Mouse (Mus musculus): Measurements from ENCODE around the gene Hist1h4h.
A peak's percentile ranks its signal among the peaks of the same experiment; 100 is the strongest.

Gene Hist1h4h

GRCm38 (mm10) chr13:23530901-23531875 lies at the start of gene Hist1h4h:
TSS of gene Hist1h4h (plus strand) at chr13:23531050.
- DNase-seq: peak; percentile 99 to 100

DNA sequence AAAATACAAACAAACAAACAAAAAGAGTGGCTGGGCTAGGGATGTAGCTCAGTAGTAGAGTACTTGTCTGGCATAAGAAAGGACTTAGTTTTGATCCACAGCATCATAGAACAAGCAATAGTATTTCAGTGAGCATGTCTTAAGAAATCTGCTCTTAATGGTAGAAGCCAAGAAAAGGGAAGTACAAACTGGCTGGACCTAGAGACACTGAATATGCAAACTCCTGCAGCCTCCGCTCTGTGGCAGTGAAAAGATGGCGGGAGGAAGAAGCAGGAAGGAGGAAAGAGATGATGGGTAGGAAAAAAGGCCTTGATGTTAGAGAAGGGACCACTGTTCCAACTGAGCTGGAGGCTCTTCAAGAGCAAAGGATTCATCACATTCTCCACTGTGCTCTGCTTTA lies 47.7 kb upstream of the Hist1h4h start:
- DNase-seq: no peak

- DNase-seq: no peak
These were observed 45.6 kb upstream of the Hist1h4h start for GRCm38 (mm10) chr13:23485271-23485670.

DNA sequence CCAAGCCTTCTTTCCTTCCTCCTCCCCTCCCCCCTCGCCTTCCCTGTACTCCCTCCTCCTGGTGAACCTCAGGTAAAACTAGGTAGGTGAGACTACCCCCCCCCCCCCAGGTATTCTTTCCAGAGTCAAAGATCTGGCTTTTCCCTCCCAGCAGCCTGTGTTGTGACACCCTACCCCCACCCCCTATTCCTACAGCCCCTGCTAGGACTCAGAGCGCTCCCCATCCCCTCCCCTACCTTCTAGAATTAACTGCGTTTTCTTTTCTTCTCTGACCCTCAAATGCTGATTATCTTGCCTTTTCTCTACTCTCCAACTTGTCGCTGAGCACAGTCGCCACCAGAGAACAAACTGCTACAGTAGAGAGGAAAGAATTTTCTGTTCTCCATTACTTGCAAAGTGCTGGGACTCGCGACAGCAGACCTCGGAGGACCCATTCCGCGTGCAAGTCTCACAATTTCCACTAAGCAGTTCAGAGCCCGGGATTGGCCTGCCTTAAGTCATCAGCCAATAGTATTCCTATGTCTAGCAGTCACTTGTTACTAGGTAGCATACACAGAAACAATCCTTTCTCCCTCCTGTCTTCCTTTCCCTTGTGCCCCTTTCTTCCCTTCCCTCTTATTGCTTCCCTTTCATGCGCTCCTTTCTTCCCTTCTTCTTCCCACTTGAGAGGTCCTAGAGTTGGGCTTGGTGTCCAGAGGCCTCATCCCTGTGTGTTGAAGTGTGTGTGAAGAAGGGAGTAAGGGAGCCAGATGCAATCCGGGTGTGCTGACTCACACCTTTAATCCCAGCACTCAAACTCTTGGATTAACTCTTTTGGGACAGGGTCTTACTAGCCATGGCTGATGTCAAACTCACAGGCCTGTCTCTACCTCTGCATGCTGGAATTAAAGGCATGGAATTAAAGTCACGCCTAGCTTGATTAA lies 42.2 kb upstream of the Hist1h4h start, which contains the start of gene Btn2a2:
Btn2a2 (minus strand) TSS at position 458 of the 923 bp plus-strand sequence.
- peak; percentile 78 to 82 for DNase-seq

DNA sequence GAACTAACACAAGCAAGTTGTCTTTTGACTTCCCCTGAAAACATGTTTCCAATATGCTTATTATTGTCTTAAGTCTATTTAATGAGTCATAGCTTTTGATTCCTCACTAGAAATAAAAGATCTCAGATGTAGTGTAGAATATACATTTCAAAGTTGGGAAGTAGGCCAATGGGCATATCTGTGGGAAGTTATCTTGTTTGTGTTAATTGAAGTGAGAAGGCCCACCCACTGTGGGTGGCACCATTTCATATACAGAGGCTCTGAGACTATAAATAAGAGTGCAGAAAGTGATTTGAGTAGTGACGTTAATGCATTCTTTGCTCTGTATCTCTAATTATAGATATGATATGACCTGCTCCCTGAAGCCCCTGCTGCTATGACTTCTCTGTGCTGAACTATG lies 40.0 kb upstream of the Hist1h4h start:
- no peak for DNase-seq

GRCm38 (mm10) chr13:23491263-23491662 lies 39.6 kb upstream of the Hist1h4h start:
- no peak for DNase-seq

DNA sequence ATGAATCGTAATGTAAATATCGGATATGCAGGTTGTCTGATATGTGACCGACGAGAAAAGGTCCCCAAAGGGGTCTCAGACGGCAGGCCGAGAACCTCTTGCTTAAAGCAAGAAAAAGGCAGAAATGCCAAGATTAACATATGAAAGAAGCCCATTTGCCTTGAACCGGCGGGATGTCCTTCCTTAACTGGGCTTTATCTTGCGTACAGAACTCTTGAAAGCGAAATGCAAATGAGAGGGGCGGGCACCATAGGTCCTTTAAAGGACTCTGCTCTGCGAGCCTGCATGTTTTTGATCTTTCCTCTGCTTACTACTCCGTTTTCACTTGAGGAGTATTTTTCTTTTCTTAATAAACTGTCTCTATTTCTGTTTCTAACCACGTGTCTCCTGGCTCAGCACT lies 38.9 kb upstream of the Hist1h4h start:
- DNase-seq: no peak

- no peak for DNase-seq
These were observed 35.3 kb upstream of the Hist1h4h start for GRCm38 (mm10) chr13:23495526-23495925.

GRCm38 (mm10) chr13:23497656-23498321 lies 33.1 kb upstream of the Hist1h4h start:
- peak; percentile 26 to 31 for DNase-seq

DNA sequence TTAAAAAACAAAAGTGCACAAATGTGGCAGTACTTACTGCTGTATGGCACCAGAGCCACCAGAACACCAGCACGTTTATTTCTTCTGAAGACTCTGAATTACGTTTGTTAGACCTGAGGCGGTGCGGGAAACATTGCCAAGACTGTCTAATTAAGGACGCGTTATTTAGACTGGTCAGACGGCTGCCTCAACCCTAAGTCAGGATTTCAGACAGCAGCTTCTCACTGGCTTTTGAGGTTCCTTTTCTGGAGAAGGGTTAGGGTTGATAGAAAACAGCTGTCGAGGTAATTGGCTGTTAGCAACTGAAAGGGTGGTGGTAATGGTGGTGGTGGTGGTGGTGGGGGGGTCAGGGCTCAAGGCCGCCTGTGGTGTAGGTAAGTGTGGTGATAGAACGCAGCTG lies 32.2 kb upstream of the Hist1h4h start:
- DNase-seq: no peak

GRCm38 (mm10) chr13:23499943-23500342 lies 30.9 kb upstream of the Hist1h4h start:
- no peak for DNase-seq

GRCm38 (mm10) chr13:23500424-23501200 lies 30.2 kb upstream of the Hist1h4h start:
- DNase-seq: peak; percentile 59

GRCm38 (mm10) chr13:23501511-23501910 lies 29.3 kb upstream of the Hist1h4h start:
- no peak for DNase-seq

DNA sequence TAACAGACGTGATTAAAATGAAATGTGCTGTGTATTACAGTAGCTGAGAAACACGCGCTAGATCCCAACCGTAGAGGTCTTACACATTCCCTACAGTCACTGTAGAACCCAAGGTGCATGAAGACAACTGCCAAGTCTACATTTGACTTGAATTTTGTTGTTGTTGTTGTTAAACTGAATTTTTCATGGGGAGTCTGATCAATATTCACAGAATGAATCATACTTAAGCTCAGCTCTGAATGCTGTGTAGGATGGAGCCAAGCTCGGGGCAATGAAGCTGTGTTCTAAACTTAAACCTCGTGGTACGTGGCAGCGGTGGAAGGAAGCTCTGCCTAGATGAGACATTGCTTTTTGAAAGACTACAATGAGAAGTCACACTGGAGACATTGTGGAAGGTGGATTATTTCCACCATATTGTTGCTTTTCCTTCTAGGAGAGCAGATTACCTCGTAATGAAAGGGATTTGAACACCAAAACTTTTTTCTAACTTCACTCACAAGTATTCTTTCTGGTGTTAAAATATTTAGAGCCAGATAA lies 28.8 kb upstream of the Hist1h4h start:
- no peak for DNase-seq

GRCm38 (mm10) chr13:23502916-23503315 lies 27.9 kb upstream of the Hist1h4h start:
- DNase-seq: no peak

DNA sequence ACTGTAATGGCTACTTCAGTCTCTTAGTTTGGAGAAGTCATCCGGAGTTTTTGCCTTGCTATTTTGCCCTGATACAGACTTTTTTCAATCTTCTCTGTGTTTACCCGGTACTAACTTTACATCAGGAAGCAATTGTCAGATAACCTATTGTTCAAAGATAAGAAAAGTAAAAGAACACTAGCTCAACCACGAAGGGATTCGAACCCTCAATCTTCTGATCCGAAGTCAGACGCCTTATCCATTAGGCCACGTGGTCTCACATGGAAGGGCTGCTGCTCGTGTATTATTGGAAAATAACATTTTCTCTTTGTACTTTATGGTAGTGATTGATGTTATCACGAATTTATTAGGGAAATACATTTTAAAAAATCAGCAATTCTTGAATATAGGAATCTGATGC lies 27.1 kb upstream of the Hist1h4h start:
- peak; percentile 75 to 77 for DNase-seq

GRCm38 (mm10) chr13:23505662-23506345 lies 25.0 kb upstream of the Hist1h4h start:
- no peak for DNase-seq

- DNase-seq: peak; percentile 51 to 66
These were observed 24.5 kb upstream of the Hist1h4h start for GRCm38 (mm10) chr13:23506351-23506750.

GRCm38 (mm10) chr13:23506819-23507515 lies 23.9 kb upstream of the Hist1h4h start:
- no peak for DNase-seq

DNA sequence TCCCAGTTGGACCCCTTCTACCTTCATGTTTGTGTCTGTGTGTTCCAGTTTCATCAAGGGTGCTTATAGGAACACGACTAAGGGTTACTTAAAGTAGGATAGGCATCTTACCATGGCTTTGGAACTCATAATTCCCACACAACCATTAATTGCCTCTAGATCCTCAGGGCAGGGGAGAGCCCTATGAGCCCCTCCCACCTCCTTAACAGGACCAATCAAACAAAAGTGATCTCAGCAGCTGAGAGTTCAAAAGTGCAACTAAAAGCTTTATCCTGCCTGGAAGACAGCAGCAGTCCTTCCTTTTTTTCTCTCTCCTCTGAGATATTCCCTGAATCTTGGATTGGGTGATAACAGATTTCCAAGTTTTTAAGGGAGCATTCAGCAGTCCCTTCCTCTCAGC lies 20.7 kb upstream of the Hist1h4h start:
- DNase-seq: no peak

Measured in cerebellum, postnatal 10 days (tissue).